Mouse (Mus musculus): ENCODE results near the gene Rasgrf1. TPM values are rescaled to one million over a fixed set of nuclear protein-coding genes. Genes with fewer than 3 reads are reported as not detected.

Gene Rasgrf1
- total and polyA plus RNA-seq, 2 experiments from 2014 or later = 28.3 to 53.4 TPM

DNA sequence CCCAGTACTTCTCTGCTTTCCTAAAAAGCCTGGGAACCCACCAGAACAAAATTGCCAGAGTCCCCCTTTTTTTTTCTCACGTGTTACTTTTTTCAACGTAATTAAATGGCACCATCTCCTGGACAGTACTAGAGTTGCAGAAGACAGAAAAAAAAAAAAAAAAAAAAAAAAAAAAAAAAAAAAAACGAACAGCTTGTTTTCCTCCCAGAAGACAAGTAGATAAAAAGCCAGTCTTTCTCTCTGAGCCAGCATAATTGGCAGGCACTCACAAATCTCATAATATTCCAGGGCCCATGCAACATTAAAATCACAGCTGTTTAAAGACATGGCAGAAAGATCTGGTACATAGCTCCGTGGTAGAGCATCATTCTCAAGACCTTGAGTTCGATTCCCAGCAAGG lies 64.1 kb downstream of the Rasgrf1 start:
- Histone ChIP-seq H3K27me3 (ENCODE audit: insufficient read depth, low read length) (no peaks in the 10 kb centered on the region), H3K27ac (no peak overlapping the region), H3K4me1 (ENCODE audit: insufficient read depth, low read length) (no peaks in the 10 kb centered on the region), H3K9me3 (ENCODE audit: low read length) (no peaks in the 10 kb centered on the region), H3K9ac (replicated peaks; ENCODE audit: low read length) (no peak overlapping the region), H3K4me2 (ENCODE audit: low read depth, low read length) (no peak overlapping the region), H3K4me3 (ENCODE audit: low read length) (no peak overlapping the region), H3K36me3 (ENCODE audit: insufficient read depth, low read length) (no peaks in the 10 kb centered on the region)
- peak; percentile 71 for DNase-seq (ENCODE audit: low spot score)
- ATAC-seq = peak; percentile 8; the same call in 1 of the 2 replicates
- peak; percentile 51 for TF ChIP-seq CTCF (IDR thresholded peaks at IDR 0.05; ENCODE audit: low read depth)
- WGBS = 26% methylated on average over 5 of the region's 5 CpGs

DNA sequence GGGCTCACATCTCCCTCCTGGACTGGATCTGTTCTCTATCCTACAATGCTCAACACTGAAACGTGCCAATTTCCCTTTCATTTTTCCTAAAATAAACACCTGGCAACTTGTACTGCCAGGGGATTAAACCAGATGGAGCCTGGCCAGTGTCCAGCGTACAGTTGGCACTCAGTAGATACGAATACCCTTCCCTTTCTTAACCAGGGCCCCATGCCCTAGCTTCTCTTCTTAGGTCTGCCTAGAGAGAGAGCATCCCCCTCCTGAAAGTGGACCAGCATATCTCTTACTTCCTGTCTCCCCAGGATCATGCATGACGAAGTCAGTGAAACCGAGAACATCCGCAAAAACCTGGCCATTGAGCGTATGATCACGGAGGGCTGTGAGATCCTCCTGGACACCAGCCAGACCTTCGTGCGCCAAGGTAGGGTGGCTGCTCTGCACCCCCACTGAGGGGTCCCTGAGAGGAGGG lies 64.8 kb downstream of the Rasgrf1 start:
- Histone ChIP-seq H3K27ac (no peak overlapping the region), H3K27me3 (ENCODE audit: insufficient read depth, low read length) (no peaks in the 10 kb centered on the region), H3K9ac (replicated peaks; ENCODE audit: low read length) (no peak overlapping the region), H3K9me3 (ENCODE audit: low read length) (no peaks in the 10 kb centered on the region), H3K4me3 (ENCODE audit: low read length) (no peak overlapping the region), H3K4me1 (ENCODE audit: insufficient read depth, low read length) (no peaks in the 10 kb centered on the region), H3K4me2 (ENCODE audit: low read depth, low read length) (no peak overlapping the region), H3K36me3 (ENCODE audit: insufficient read depth, low read length) (no peaks in the 10 kb centered on the region)
- TF ChIP-seq CTCF (IDR thresholded peaks at IDR 0.05; ENCODE audit: low read depth) = no peak
- ATAC-seq (peak; percentile 38), DNase-seq (ENCODE audit: low spot score) (peak; percentile 58)
- 60% methylated on average over 10 of the region's 10 CpGs for WGBS

DNA sequence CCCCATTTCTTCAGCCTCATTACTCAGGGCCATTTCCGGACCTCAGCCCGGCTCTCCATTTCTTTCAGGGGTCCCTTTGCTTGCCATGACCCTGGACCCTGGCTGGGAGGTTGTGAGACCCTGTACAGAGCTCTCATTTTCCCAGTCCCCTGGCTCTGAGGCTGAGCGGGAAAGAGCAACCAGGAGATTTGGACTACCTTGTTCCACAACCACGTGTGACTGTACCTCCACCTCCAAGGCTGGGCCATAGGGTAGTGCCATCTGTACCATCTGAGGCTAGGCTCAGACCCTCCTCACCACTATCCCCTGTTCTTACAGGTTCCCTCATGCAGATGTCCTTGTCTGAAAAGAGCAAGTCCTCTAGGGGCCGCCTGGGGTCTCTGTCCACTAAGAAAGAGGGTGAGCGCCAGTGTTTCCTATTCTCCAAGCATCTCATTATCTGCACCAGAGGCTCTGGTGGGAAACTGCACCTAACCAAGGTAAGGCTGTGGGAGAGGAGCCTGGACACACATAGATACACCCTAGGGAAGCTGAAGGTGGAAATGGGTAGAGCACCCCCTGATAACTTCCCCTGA lies 66.7 kb downstream of the Rasgrf1 start:
- DNase-seq (ENCODE audit: low spot score) (no peak), ATAC-seq (no peak)
- Histone ChIP-seq H3K27me3 (ENCODE audit: insufficient read depth, low read length) (no peaks in the 10 kb centered on the region), H3K36me3 (ENCODE audit: insufficient read depth, low read length) (no peaks in the 10 kb centered on the region), H3K4me1 (ENCODE audit: insufficient read depth, low read length) (no peaks in the 10 kb centered on the region), H3K4me3 (ENCODE audit: low read length) (no peak overlapping the region), H3K27ac (no peak overlapping the region), H3K9ac (replicated peaks; ENCODE audit: low read length) (no peak overlapping the region), H3K9me3 (ENCODE audit: low read length) (no peaks in the 10 kb centered on the region), H3K4me2 (ENCODE audit: low read depth, low read length) (no peak overlapping the region)
- no peak for TF ChIP-seq CTCF (IDR thresholded peaks at IDR 0.05; ENCODE audit: low read depth)
- WGBS = 81% methylated on average over 6 of the region's 6 CpGs

DNA sequence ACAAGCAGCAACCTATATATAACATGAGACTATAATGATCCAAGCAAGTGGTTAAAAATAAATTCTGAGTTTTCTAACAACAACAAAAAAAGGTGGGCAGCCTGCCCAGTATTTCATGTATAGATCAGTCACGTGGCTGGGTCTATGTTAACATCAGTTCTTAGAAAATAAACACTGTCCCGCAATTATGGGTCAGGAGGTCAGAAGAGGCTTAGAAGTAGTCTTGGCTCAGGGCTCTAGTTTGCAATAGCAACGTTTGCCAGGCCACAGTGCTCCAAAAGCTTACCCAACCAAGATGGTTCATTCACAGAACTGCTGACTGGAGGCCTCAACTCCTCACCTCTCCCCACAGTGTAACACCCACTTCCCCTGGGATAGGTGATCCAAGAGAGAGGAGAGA lies 69.5 kb downstream of the Rasgrf1 start:
- Histone ChIP-seq H3K4me2 (ENCODE audit: low read depth, low read length) (no peak overlapping the region), H3K27me3 (ENCODE audit: insufficient read depth, low read length) (no peaks in the 10 kb centered on the region), H3K9ac (replicated peaks; ENCODE audit: low read length) (no peak overlapping the region), H3K27ac (no peak overlapping the region), H3K9me3 (ENCODE audit: low read length) (no peaks in the 10 kb centered on the region), H3K4me3 (ENCODE audit: low read length) (no peak overlapping the region), H3K4me1 (ENCODE audit: insufficient read depth, low read length) (no peaks in the 10 kb centered on the region), H3K36me3 (ENCODE audit: insufficient read depth, low read length) (no peaks in the 10 kb centered on the region)
- ATAC-seq = no peak
- DNase-seq (ENCODE audit: low spot score) = no peak
- 29% methylated on average over 3 of the region's 3 CpGs for WGBS
- no peak for TF ChIP-seq CTCF (IDR thresholded peaks at IDR 0.05; ENCODE audit: low read depth)

DNA sequence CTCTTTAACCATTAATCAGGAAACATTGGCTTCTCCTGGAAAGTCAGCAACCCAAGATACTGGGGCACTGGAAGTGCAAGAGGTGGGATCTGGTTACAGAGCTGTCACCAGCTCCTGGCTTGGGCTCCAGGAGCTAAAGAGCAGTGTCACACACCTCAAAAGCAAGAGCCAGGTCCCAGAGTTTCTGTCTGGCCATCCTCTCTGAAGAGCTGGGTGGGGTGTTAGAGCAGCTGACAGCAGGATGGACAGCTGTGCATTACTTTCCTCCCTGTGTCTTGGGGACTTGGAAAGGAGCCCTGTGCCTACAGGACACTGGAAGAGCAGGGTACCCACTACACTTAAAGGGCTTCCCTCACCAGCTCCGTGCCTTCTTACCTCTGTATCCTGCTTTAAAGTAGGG lies 72.5 kb downstream of the Rasgrf1 start:
- DNase-seq (ENCODE audit: low spot score) = no peak

DNA sequence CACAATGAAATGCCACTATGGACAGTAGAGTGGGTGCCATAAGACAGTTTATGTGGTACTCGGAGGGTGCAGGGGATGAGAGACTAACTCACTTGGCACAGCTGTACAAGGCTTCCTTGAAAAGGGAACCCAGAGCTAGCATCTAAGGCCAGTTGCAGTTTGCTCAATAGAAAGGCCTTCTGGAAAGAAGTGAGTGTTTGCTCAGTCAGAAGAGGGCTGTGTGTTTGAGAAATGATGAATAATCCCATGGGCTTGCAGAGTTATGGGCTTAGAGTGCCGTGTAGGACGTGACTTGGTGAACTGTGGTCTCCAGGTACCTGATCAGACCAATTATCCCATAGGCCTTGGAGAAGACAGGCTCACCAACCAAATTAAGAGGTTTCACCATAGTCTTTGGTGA lies 78.3 kb downstream of the Rasgrf1 start:
- DNase-seq (ENCODE audit: low spot score) (no peak), ATAC-seq (no peak)
- no peak for TF ChIP-seq CTCF (IDR thresholded peaks at IDR 0.05; ENCODE audit: low read depth)
- Histone ChIP-seq H3K9ac (replicated peaks; ENCODE audit: low read length) (no peak overlapping the region), H3K36me3 (ENCODE audit: insufficient read depth, low read length) (no peaks in the 10 kb centered on the region), H3K4me1 (ENCODE audit: insufficient read depth, low read length) (no peaks in the 10 kb centered on the region), H3K4me3 (ENCODE audit: low read length) (no peak overlapping the region), H3K27ac (no peak overlapping the region), H3K27me3 (ENCODE audit: insufficient read depth, low read length) (no peaks in the 10 kb centered on the region), H3K4me2 (ENCODE audit: low read depth, low read length) (no peak overlapping the region), H3K9me3 (ENCODE audit: low read length) (no peaks in the 10 kb centered on the region)
- WGBS = 94% methylated on average over 3 of the region's 3 CpGs

More for the DNA sequence above, 72.5 kb downstream of the Rasgrf1 start:
- H3K4me1 ChIP-seq (ENCODE audit: insufficient read depth, low read length) = no peaks in the 10 kb centered on the region
- WGBS = 68% methylated on average over 1 of the region's 1 CpGs
- no peak overlapping the region for H3K4me2 ChIP-seq (ENCODE audit: low read depth, low read length)
- no peaks in the 10 kb centered on the region for H3K9me3 ChIP-seq (ENCODE audit: low read length)
- no peaks in the 10 kb centered on the region for H3K36me3 ChIP-seq (ENCODE audit: insufficient read depth, low read length)
- TF ChIP-seq CTCF (IDR thresholded peaks at IDR 0.05; ENCODE audit: low read depth) = no peak
- ATAC-seq = no peak
- H3K27ac ChIP-seq = no peak overlapping the region
- H3K27me3 ChIP-seq (ENCODE audit: insufficient read depth, low read length) = no peaks in the 10 kb centered on the region
- H3K9ac ChIP-seq (replicated peaks; ENCODE audit: low read length) = no peak overlapping the region
- H3K4me3 ChIP-seq (ENCODE audit: low read length) = no peak overlapping the region

DNA sequence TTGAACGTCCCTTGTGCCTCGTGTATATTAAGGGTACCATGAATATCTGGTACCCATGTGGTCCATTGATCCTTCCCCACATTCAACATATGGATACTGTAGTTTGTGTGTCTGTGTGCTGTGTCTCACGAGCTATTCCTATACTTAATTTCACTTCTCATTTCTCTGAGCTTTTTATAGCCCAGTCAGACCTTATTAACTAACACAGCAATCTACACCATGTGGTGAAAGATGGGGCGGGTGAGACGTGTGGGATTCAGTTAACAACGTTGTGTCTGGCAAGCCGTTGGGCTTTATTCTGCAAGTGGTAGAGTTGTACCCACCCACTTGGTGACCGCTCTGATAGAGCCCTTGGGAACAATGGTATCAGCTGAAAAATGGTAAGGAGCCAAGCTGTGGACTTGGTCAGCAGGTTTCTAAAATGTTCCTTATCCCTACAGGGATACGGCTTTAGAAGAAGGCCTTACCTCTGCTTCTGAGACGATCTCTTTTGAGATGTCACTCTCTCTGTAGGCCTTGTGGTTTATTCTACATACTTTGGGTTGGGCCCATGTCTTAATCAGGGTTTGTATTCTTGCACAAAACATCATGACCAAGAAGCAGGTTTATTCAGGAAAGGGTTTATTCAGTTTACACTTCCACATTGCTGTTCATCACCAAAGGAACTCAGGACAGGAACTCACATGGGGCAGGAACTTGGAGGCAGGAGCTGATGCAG lies 79.3 kb downstream of the Rasgrf1 start:
- H3K27me3 ChIP-seq (ENCODE audit: insufficient read depth, low read length) = no peaks in the 10 kb centered on the region
- no peaks in the 10 kb centered on the region for H3K36me3 ChIP-seq (ENCODE audit: insufficient read depth, low read length)
- no peaks in the 10 kb centered on the region for H3K9me3 ChIP-seq (ENCODE audit: low read length)
- no peak overlapping the region for H3K4me2 ChIP-seq (ENCODE audit: low read depth, low read length)
- no peak for DNase-seq (ENCODE audit: low spot score)
- 87% methylated on average over 10 of the region's 10 CpGs for WGBS
- TF ChIP-seq CTCF (IDR thresholded peaks at IDR 0.05; ENCODE audit: low read depth) = no peak
- H3K27ac ChIP-seq = no peak overlapping the region
- ATAC-seq = no peak
- no peaks in the 10 kb centered on the region for H3K4me1 ChIP-seq (ENCODE audit: insufficient read depth, low read length)
- no peak overlapping the region for H3K4me3 ChIP-seq (ENCODE audit: low read length)
- no peak overlapping the region for H3K9ac ChIP-seq (replicated peaks; ENCODE audit: low read length)
